Comparison of ENCODE assay signal across 8 mouse cellular contexts in the genomic region with DNA sequence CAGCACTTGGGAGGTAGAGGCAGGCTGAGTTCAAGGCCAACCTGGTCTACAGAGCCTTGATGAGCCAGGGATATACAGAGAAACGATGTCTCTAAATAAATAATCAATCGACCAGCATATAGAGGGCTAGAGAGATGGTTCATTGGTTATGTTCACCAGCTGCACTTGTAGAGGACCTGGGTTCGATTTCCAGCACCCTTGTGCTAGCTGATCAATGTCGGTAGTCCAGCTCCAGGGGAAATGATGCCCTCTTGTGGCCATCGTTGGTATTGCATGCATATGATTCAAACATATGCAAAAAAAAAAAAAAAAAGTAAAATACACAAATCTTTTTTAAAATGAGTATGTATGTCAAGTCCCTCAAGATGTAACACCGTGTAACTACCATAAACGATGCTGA. TPM values are rescaled to one million over a fixed set of nuclear protein-coding genes. Genes with fewer than 3 reads are reported as not detected.
DNase-seq lines count a peak whose midpoint lies in the region; ATAC-seq lines count a peak whose summit lies in the region.

No protein-coding gene starts in this region.

- peak; percentile 87 for DNase-seq in A20 (ENCODE audit: low read depth, low spot score)
- DNase-seq in CD8-positive naive resting alpha-beta T cell, adult 2 months (ENCODE audit: low read depth in 2 of 2, low spot score in 2 of 2), result peak; percentile 57 to 62
- peak; percentile 82 to 88 for DNase-seq in cerebellum, postnatal 10 days
- DNase-seq in kidney, postnatal 14 days, result peak; percentile 60
- DNase-seq in lung, postnatal 25 days (ENCODE audit: low spot score), result peak; percentile 53
- peak; percentile 53 for DNase-seq in splenic B cell, adult 2 months (ENCODE audit: low read depth, low spot score)
- no peak for DNase-seq in yolk sac, embryonic 10.5 days (ENCODE audit: low spot score)

- H3K36me3 ChIP-seq in heart, embryonic 11.5 days (ENCODE audit: control insufficient read depth, insufficient read depth, low read length), result no peaks in the 10 kb centered on the region
- H3K36me3 ChIP-seq in splenic B cell, adult 2 months (ENCODE audit: control insufficient read depth, insufficient read depth, low read length, poor library complexity, severe bottlenecking), result no peaks in the 10 kb centered on the region

- no peaks in the 10 kb centered on the region for H3K27me3 ChIP-seq in heart, embryonic 11.5 days (ENCODE audit: control insufficient read depth, insufficient read depth, low read length)
- no peaks in the 10 kb centered on the region; the same call in 1 of the 2 replicates for H3K27me3 ChIP-seq in splenic B cell, adult 2 months (ENCODE audit: control insufficient read depth, insufficient read depth, low read length, poor library complexity, severe bottlenecking)

- H3K4me1 ChIP-seq in heart, embryonic 11.5 days (ENCODE audit: control insufficient read depth, insufficient read depth, low read length), result no peaks in the 10 kb centered on the region

- ATAC-seq in heart, embryonic 11.5 days (replicated peaks; ENCODE audit: insufficient number of reproducible peaks, low FRiP score, low TSS enrichment), result no peak

- H3K9ac ChIP-seq in heart, embryonic 11.5 days (ENCODE audit: low read depth, low read length), result no peak overlapping the region

- H3K27ac ChIP-seq in heart, embryonic 11.5 days (ENCODE audit: low read depth, low read length), result no peak overlapping the region

- peaks cover 2% of the 10 kb centered on the region; the same call in 1 of the 2 replicates for H3K9me3 ChIP-seq in heart, embryonic 11.5 days (replicated peaks; ENCODE audit: control insufficient read depth, low read length)

- H3K4me2 ChIP-seq in heart, embryonic 11.5 days, result peak overlapping the region; percentile 82; the same call in 1 of the 2 replicates

- no peak overlapping the region for H3K4me3 ChIP-seq in heart, embryonic 11.5 days (ENCODE audit: low read depth, low read length)

- WGBS in heart, embryonic 11.5 days (ENCODE audit: insufficient replicate concordance), result 14% methylated on average over 7 of the region's 7 CpGs

RNA-seq across cellular contexts. Expression of a gene that starts 0.4 kb away (rescaled TPM):
- polyA plus RNA-seq in heart, embryonic 11.5 days (2014; fragmentation: Nextera tagmentation; extraction: Ambion mirVana), result 7.5 and 9.4 TPM in 2 replicates

RNA-seq across cellular contexts. Expression of a gene that starts 25.1 kb away (rescaled TPM):
- polyA plus RNA-seq in heart, embryonic 11.5 days (2014; fragmentation: Nextera tagmentation; extraction: Ambion mirVana), result 4.3 and 5.9 TPM in 2 replicates
